Mouse (Mus musculus) ES-E14 (cell line): ENCODE measurements around the gene Phf21a.

Source experiments
- MAFK ChIP-seq: IDR thresholded peaks from 2 replicates; pipeline ENCODE4 v1.6.1; 2014; ENCODE audit warnings: mild to moderate bottlenecking, low read depth, low read length, inconsistent platforms; ENCODE audit not compliant: insufficient read depth
- ZC3H11A ChIP-seq: IDR thresholded peaks from 2 replicates; pipeline ENCODE4 v1.6.1; 2012; ENCODE audit warnings: low read depth, mild to moderate bottlenecking, inconsistent platforms, low read length, borderline replicate concordance
- ZNF384 ChIP-seq: IDR thresholded peaks from 2 replicates; pipeline ENCODE4 v1.6.1; 2012; ENCODE audit warnings: low read depth, low read length, inconsistent platforms

GRCm38 (mm10) chr2:92380495-92381050 lies 287.7 kb downstream of the Phf21a start:
- TF ChIP-seq MAFK (no peak), ZC3H11A (no peak), ZNF384 (no peak)
